Mouse (Mus musculus) bone marrow macrophage, adult 2 months (primary cell): ENCODE data around the gene Ocel1. TPM values are rescaled to one million over a fixed set of nuclear protein-coding genes. Genes with fewer than 3 reads are reported as not detected.

Experiments used
- H3K27ac ChIP-seq: 2 replicates; pipeline ENCODE4 v1.5.1; 2012; ENCODE audit warnings: low read depth, low read length; ENCODE audit not compliant: insufficient read depth
- H3K4me1 ChIP-seq: 2 replicates; pipeline ENCODE4 v1.6.1; 2012; ENCODE audit warnings: low read length; ENCODE audit not compliant: control insufficient read depth, insufficient read depth
- H3K4me3 ChIP-seq: 2 replicates; pipeline ENCODE4 v1.5.1; 2012; ENCODE audit warnings: mild to moderate bottlenecking, low read length, moderate library complexity; ENCODE audit not compliant: insufficient read depth
- CTCF ChIP-seq: IDR thresholded peaks from 2 replicates; pipeline ENCODE4 v1.5.1; 2012; ENCODE audit warnings: low read depth, mild to moderate bottlenecking, low read length, moderate library complexity
- POLR2A ChIP-seq: IDR thresholded peaks from 2 replicates; pipeline ENCODE4 v1.6.1; 2012; ENCODE audit warnings: mild to moderate bottlenecking, low read depth, low read length, borderline replicate concordance
- polyA plus RNA-seq: library from polyadenylated mRNA; stranded (reverse); fragments of >200 nt; gene quantifications from 2 replicates; pipeline ENCODE4 v1.2.4, GENCODE M21; 2012; ENCODE audit not compliant: missing spikeins, insufficient read depth, insufficient read length

Ocel1 gene
- polyA plus RNA-seq, 1 experiment, result 23.5 TPM

DNA sequence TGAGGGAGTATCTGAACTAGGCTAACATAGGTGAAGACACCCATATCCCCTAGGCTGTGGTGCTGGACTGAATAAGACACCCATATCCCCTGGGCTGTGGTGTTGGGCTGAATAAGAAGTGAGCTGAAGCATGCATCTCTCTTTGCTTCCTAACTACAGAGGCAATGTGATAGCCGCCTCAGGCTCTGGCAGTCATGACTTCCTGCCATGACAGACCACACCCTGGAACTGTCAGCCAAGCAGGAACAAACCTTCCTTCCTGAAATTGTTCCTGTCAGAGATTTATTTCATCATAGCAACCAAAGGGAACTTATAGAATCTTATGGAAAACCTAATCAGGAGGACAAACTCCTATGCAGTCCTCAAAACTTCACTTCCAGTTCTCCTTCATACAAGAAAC, 17.2 kb downstream of the Ocel1 start:
- H3K4me3 ChIP-seq, result no peak overlapping the region
- peak overlapping the region; percentile 55 for H3K27ac ChIP-seq
- H3K4me1 ChIP-seq, result peaks cover 19% of the 10 kb centered on the region
- TF ChIP-seq POLR2A (no peak), CTCF (no peak)

DNA sequence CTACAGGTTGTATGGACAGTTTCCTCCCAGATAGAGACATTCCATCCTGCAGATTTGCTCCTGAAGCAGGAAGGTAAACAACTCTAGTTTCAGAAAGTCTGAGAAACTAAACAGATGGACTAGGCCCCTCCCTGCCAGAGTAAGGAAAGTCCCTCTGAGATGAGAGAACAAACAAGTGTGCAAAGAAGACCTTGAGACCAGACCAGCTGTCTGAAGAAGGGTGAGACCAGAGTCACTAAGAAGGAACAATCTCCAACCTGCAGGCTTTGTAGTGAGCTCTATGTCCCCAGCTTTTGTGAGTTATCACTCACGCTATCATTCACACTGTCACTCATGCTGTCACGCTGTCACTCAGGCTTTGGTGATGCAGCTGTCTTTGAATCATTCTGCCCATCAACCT, 20.6 kb downstream of the Ocel1 start:
- H3K27ac ChIP-seq, result no peak overlapping the region
- no peak for TF ChIP-seq CTCF
- TF ChIP-seq POLR2A, result no peak
- peaks cover 26% of the 10 kb centered on the region for H3K4me1 ChIP-seq
- H3K4me3 ChIP-seq, result no peak overlapping the region

DNA sequence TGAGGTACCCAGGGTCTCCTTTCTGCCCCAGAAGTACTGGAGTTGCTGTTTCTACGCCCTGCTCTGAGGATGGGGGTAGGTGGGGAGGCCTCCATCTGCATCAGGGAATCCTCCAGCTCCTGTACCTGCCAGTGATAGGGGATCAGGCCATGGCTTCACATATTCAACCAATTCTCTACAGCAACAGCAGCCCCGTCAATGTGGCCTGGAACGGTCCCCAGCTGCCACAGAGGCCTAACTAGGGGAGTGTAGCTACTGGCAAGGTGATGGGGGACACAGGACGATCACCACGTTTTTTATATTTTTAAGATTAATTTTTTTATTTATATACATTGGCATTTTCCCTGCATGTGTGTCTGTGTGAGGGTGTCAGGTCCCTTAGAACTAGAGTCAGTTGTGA, 21.3 kb downstream of the Ocel1 start:
- peaks cover 23% of the 10 kb centered on the region for H3K4me1 ChIP-seq
- TF ChIP-seq CTCF, result no peak
- H3K27ac ChIP-seq, result no peak overlapping the region
- H3K4me3 ChIP-seq, result no peak overlapping the region

DNA sequence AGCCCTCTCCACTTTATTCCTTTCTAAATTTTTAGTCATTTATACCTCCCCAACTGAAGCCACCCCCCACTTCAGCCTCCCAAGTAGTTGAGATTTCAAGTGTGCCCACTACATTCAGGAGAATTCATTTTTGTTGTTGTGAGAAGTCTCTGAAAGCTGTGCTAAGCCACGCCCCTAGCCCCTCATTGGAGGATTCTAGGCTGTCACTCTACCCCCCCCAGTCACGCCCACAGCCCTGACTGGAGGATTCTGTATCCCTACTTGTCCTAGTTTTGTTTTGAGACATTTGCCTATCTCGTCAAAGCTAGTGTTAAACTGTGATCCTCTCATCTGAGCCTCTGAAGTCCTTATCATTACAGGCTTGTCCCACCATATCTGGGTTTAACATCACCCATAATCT, 21.8 kb downstream of the Ocel1 start:
- Histone ChIP-seq H3K4me3 (no peak overlapping the region), H3K4me1 (peaks cover 19% of the 10 kb centered on the region), H3K27ac (no peak overlapping the region)
- TF ChIP-seq CTCF (no peak), POLR2A (no peak)

DNA sequence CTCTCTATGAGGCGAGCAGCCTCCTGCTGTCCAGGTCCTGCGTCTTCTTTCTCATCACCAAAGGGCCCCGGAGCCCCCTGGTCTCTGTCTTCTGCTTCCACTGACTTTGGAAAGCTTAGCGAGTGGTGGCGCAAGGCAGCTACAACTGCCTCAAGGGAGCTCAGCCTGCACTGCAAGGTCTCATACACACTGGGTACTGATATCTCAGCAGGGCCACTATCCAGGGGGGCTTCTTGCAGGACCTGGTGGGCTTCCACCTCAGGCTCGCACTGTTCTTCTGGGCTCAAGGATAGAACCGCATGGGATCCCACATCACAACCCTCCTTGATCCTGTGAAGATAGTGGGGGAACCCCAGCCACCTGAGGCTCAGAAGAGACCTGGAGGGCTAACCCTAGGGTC, 23.4 kb downstream of the Ocel1 start:
- Histone ChIP-seq H3K27ac (no peak overlapping the region), H3K4me3 (no peak overlapping the region), H3K4me1 (peaks cover 8% of the 10 kb centered on the region)
- TF ChIP-seq POLR2A (no peak), CTCF (no peak)

DNA sequence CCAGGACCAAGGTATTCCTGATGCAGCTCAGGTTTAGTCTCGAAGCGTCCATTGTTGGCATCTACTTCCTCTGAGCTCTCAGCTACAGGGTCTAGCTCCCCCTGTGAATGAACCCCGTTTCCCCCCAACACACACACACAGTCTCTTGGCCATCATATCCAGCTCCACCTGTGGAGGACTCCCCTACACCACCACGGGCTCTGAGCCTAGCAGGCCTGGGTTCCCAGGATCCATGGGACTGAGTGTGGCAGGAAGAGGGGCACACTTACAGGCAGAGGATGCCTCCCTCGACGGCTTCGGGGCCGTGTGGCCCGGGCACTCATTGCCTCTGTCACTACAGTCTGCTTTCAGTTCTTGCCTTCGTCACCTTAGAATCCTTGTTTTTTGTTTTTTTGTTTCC, 24.0 kb downstream of the Ocel1 start:
- Histone ChIP-seq H3K27ac (no peak overlapping the region), H3K4me3 (no peak overlapping the region), H3K4me1 (peaks cover 8% of the 10 kb centered on the region)
- TF ChIP-seq CTCF (no peak), POLR2A (no peak)

DNA sequence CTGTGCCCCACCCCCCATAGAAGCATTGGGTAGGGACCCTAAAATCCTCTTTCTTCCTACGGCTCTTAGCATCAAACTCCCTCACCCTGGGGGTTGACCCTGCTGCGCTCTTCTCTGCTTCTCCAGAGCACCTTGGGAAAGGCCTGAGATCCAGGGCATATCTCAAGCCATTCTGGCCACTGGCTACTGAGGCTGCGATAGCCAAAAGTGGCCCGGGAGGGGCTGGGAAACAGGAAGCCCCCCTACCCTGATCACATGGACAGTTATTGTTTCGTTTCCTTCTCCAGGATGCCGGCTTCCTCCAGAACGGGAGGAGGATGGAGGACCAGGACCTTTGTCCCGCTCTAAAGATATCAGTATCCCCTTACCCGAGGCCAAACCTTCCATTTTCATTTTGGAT, 24.5 kb downstream of the Ocel1 start, which contains the start of gene Ushbp1:
TSS of gene Ushbp1 (minus strand) at position 174 of the 400 bp plus-strand sequence.
- peak within 1 kb of the TSS; percentile 44 for H3K27ac ChIP-seq
- TF ChIP-seq POLR2A (no peak), CTCF (no peak)
- H3K4me1 ChIP-seq, result peaks cover 8% of the 10 kb centered on the region
- H3K4me3 ChIP-seq, result no peak within 1 kb of the TSS

DNA sequence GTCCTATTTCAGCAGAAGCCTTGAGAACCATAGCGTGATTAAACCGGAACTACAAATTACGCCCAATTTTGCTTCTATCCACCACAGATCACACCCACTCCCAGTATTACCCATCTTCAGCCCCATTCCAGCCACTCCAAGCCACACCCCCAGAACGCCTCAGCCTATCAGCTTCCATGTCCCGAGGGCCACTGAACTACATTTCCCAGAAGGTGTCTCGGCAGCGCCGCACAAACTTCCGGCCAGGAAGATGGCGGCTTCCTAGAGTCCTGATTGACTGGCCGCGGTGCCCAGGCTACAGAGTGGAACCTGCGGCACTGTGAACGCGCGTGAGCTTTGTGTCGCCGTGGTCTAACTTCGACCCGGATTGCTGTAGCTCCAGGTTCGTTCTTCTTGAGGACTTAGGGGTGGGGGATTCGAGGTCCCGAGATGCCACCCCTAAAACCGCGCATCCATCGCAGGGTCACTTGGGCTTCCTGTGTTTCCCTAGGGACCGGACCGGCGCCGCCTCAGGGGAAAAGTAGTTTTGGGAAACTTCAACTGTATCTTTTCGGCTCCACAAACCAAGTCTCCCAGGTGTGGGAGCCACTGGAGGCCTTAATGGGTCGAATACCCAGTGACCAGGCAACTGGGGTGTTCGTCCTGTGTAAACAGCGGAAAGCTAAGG, 25.7 kb downstream of the Ocel1 start, which contains the start of gene Babam1:
TSS of gene Babam1 (plus strand) at position 223 of the 667 bp plus-strand sequence.
- TF ChIP-seq POLR2A, result no peak

DNA sequence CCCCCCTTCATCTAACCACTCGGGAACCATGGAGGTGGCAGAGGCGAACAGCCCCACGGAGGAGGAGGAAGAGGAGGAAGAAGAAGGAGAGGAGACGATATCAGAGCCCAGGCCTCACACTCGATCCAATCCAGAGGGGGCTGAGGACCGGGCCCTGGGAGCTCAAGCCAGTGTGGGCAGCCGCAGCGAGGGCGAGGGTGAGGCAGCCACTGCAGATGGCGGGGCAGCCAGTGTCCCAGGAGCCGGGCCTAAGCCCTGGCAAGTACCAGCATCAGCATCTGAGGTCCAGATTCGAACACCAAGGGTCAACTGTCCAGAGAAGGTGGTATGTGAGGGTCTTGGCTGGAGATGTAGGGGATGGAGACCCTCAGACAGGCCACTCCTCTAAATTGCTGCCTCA, 26.6 kb downstream of the Ocel1 start:
- TF ChIP-seq CTCF, result no peak
- no peak for TF ChIP-seq POLR2A
- H3K4me1 ChIP-seq, result peaks cover 8% of the 10 kb centered on the region
- H3K27ac ChIP-seq, result no peak overlapping the region
- peak overlapping the region; percentile 89 for H3K4me3 ChIP-seq

More for the DNA sequence above, 25.7 kb downstream of the Ocel1 start, which contains the start of gene Babam1:
- Histone ChIP-seq H3K4me1 (peaks cover 8% of the 10 kb centered on the region), H3K4me3 (peak within 1 kb of the TSS; percentile 89), H3K27ac (peak within 1 kb of the TSS; percentile 44)

DNA sequence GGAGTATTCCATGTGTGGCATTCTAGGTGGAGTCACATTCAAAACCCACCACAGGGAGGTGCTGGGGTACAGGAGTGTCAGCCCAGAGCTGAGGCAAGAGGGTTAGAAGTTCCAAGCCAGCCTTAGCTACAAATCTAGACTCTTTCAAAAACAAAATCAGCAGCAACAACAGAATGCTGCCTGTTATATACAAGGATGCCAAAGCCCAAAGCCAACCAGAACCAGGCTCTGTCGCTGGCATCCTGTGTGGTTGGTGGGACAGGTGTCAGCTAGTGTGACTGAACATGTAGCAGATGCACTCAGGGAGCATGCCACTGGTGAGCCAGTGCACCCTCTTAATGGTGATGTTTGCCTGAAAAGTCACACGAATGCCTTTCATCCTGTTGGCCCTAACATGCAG, 29.7 kb downstream of the Ocel1 start:
- Histone ChIP-seq H3K4me3 (no peak overlapping the region), H3K4me1 (peaks cover 24% of the 10 kb centered on the region), H3K27ac (no peak overlapping the region)
- no peak for TF ChIP-seq CTCF
- TF ChIP-seq POLR2A, result no peak
